Mouse (Mus musculus) bone marrow macrophage, adult 2 months (primary cell): ENCODE results near the gene Ifrd1. TPM values are rescaled to one million over a fixed set of nuclear protein-coding genes. Genes with fewer than 3 reads are reported as not detected.

Source experiments
- H3K27ac ChIP-seq: 2 replicates; pipeline ENCODE4 v1.5.1; 2012; ENCODE audit warnings: low read depth, low read length; ENCODE audit not compliant: insufficient read depth
- H3K4me1 ChIP-seq: 2 replicates; pipeline ENCODE4 v1.6.1; 2012; ENCODE audit warnings: low read length; ENCODE audit not compliant: control insufficient read depth, insufficient read depth
- H3K4me3 ChIP-seq: 2 replicates; pipeline ENCODE4 v1.5.1; 2012; ENCODE audit warnings: mild to moderate bottlenecking, low read length, moderate library complexity; ENCODE audit not compliant: insufficient read depth
- CTCF ChIP-seq: IDR thresholded peaks from 2 replicates; pipeline ENCODE4 v1.5.1; 2012; ENCODE audit warnings: low read depth, mild to moderate bottlenecking, low read length, moderate library complexity
- POLR2A ChIP-seq: IDR thresholded peaks from 2 replicates; pipeline ENCODE4 v1.6.1; 2012; ENCODE audit warnings: mild to moderate bottlenecking, low read depth, low read length, borderline replicate concordance
- polyA plus RNA-seq: library from polyadenylated mRNA; stranded (reverse); fragments of >200 nt; gene quantifications from 2 replicates; pipeline ENCODE4 v1.2.4, GENCODE M21; 2012; ENCODE audit not compliant: missing spikeins, insufficient read depth, insufficient read length

Gene Ifrd1
- polyA plus RNA-seq, 1 experiment, result 46.0 TPM

DNA sequence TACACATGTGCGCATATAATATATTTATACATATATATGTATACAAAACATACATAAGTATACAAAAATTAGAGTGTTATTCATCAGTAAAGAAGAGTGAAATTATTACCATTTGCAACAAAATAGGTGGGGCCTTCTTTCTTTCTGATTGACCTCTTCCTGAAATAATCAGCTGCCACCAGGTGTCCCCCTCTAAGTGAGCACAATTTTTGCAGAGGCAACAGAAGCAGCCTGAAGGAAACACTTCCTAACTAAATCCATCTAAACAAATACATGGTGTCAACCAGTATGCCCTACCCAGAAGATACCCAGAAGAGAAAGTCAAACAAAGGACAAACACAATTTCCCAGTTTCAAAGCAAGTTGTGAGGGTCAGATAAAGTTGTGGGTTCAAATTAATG is 78.6 kb downstream of the Ifrd1 start:
- Histone ChIP-seq H3K4me1 (0 out of 2 replicates have a peak, but pooled peaks cover 3% of the 10 kb centered on the region), H3K4me3 (no peak overlapping the region), H3K27ac (no peak overlapping the region)
- no peak for TF ChIP-seq CTCF
- TF ChIP-seq POLR2A, result no peak

DNA sequence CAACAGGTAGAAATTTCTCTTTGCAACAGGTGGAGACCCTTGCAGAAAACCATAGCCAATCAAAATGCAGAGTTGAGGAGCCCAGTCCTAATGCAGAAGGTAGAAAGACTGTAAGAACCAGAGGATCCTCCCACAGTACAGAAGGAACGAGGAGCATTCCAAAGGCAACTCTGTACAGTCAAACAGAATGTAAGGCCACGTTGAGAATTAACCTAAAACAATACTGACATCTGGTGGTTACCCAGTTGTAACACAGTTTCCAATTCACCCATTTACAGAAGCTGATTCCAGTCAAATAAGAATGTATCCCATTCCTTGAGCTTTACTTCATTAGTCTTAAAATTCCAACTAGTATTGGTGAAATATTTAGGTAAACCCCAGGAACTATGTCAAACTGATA is 83.7 kb downstream of the Ifrd1 start:
- Histone ChIP-seq H3K27ac (no peak overlapping the region), H3K4me1 (no peaks in the 10 kb centered on the region), H3K4me3 (no peak overlapping the region)
- TF ChIP-seq POLR2A (no peak), CTCF (no peak)

GRCm38 (mm10) chr12:40160777-40161176 is 87.5 kb downstream of the Ifrd1 start:
- Histone ChIP-seq H3K4me3 (no peak overlapping the region), H3K4me1 (no peaks in the 10 kb centered on the region), H3K27ac (no peak overlapping the region)
- TF ChIP-seq CTCF (no peak), POLR2A (no peak)

DNA sequence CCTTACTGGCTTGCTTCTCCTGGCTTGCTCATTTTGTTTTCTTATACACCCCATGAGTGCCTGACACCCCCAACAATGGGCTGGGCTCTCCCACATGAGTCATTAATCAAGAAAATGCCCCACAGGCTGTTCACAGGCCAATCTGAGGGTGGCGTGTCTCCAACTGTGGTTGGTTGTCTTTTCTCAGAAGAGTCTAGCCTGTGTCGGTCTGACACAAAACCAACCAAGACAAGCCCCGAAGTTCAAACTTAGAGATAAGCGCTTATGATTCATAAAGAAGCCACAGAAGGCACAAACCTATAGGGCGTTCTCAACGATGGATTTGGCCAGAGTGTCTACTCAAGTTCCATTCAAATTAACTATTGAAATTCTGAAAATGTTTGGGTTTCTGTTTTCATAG is 94.1 kb downstream of the Ifrd1 start:
- Histone ChIP-seq H3K27ac (no peak overlapping the region), H3K4me1 (peaks cover 7% of the 10 kb centered on the region; the same call in 1 of the 2 replicates), H3K4me3 (no peak overlapping the region)
- TF ChIP-seq CTCF (no peak), POLR2A (no peak)

- no peak overlapping the region for H3K4me3 ChIP-seq
- TF ChIP-seq CTCF, result no peak
- TF ChIP-seq POLR2A, result no peak
Observed at GRCm38 (mm10) chr12:40152353-40153069, 95.8 kb downstream of the Ifrd1 start.

More at GRCm38 (mm10) chr12:40152353-40153069, 95.8 kb downstream of the Ifrd1 start:
- Histone ChIP-seq H3K27ac (no peak overlapping the region), H3K4me1 (peaks cover 7% of the 10 kb centered on the region; the same call in 1 of the 2 replicates)

Other genes starting within 250 kb of the Ifrd1 start
- gene Arl4a, start 210.5 kb downstream of the Ifrd1 start, polyA plus RNA-seq, result 10.5 and 13.8 TPM in 2 replicates
- gene Scin, start 114.3 kb downstream of the Ifrd1 start, polyA plus RNA-seq, result 0.36 TPM in 1 of 2 replicates, not detected in the other
- not detected in 2 replicates for gene Lsmem1, start 49.0 kb downstream of the Ifrd1 start, polyA plus RNA-seq
- gene Zfp277, start 197.4 kb upstream of the Ifrd1 start, polyA plus RNA-seq, result 29.0 and 30.4 TPM in 2 replicates
- gene Dock4, start 197.4 kb upstream of the Ifrd1 start, polyA plus RNA-seq, result 17.7 and 18.6 TPM in 2 replicates